Mouse (Mus musculus): ENCODE results near the gene Cul5.

- TF ChIP-seq CTCF (IDR thresholded peaks at IDR 0.05; ENCODE audit: extremely low read depth, insufficient read length, insufficient replicate concordance, low read depth, low read length) (no peak), POLR2A (IDR thresholded peaks at IDR 0.05; ENCODE audit: low read depth, low read length) (no peak)
These were observed 26.0 kb upstream of the Cul5 start for GRCm38 (mm10) chr9:53695846-53696245.

Data from small intestine, adult 2 months (tissue).